Mouse (Mus musculus): ENCODE results near the gene 4932415D10Rik.

4932415D10Rik gene

GRCm38 (mm10) chr10:82316482-82316881 is at the start of gene 4932415D10Rik:
Gene 4932415D10Rik, minus strand, starts transcription at chr10:82316582.
- DNase-seq: no peak

DNA sequence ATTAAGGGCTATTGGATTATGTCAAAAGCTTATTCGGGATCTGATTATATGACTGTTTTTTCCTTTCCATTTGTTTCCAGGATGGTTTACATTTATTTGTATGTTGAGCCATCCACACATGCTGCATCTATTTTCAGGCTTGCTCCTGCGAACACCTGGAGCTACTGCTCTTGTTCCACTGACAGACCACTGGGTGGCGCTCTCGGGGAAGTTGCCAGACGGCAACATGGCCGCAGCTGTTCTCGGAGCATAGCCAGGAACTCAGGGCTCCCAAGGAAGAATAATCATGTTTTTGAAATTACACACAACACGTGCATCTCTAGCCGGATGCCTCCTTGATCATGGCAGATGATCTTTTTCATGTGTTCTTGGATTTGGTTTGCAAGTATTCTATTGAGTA is 45.5 kb upstream of the 4932415D10Rik start:
- DNase-seq: no peak

DNA sequence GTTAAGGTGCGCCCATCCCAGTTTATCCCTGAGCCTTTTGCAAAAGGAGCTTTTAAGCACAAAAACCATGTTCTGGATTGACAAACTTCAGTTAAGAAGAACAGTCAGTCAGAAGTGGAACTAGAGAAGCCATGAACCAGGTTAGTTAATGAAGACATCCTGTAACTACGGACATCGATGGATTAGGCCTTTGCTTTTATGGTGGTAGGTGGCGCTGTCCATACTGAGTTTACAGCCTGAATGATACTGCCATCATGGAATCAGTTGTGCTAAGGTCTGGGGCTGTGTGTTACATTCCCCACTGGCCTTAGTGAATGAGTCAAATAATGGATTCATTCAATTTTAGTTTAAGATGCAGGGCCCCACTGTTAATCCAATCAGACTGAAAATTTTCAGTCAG is 39.0 kb upstream of the 4932415D10Rik start:
- no peak for DNase-seq

DNA sequence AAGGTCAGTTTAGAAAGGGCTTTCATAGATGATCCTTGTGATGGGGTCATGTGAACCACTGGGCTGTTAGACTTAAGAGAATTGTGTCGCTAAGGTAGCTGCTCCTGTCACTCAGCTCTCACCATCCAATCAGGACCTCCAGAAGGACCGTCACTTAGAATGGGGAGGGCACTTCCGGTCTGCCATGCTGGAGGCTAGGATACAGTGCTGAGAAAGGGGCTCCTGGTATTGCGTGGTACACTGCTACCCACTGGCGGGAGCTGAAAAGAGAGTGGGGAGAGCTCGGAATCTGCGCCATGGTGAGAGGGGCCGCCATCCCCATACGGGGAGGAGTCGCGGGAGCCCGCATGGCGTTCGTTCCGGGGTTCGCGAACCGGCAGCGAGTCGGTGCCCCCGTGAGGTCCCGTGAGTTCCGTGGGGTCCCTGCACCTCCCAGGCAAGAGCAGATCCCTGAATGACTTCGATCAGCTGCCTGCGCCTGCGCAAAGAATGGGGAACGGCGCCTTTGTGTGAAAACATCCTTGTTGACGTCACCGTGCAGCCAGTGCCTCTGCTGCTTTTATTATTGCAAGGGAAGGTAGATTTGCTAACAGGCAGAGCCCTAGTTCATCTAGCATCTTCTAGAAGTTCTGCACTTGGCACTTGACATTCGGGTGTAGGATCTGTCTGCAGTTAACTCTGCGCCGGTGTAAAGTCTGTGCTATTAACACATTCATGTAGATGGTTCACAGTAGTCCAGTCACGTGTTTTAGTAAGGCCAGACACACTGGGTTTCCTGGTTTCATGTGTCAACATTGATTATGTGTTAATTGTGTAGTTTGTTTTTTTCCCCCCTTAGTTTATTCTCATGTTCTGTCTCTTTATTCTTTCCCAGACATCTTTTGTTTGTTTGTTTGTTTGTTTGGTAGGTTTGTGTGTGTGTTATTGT is 38.0 kb upstream of the 4932415D10Rik start, which contains the start of gene Gm4924:
TSS of gene Gm4924 (plus strand) at position 173 of the 928 bp plus-strand sequence.
- peak; percentile 88 for DNase-seq

DNA sequence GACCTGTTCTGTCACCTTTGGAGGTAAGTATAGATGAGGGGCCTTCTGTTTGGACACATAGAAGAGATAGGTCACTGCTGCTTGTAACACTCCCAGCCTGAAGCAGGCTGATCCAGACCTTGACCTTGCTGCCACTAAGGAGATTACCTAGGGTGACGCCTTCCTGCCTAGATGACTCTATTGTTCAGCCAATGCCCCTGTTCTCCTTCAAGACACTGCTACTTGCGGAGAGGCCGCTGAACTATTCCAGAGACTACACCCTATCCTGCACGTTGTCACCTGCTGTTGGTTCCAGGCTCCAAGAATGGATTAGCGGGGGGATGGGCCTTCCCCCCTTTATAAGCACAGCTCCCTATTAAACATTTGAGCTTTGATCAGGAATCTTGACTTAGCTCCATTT is 13.4 kb upstream of the 4932415D10Rik start:
- DNase-seq: no peak

DNA sequence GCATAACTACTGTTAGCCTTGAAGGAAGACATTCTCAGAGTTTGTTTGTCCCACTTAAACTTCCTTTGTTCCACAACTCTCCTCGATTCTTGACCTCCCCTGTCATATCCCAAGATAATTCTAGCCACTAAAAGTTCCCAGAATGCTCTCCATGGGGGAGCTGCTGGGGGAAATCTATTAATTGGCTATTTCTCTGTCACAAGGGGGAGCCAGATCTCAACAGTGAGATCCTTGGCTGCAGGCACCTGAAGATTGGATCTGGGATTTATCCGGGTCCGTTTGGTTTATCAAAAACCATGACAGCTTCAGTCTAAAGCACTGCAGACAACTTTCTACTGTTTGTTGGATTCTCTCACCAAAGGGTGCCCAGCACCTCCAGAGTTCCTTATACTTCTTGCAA is 3.8 kb upstream of the 4932415D10Rik start:
- no peak for DNase-seq

DNA sequence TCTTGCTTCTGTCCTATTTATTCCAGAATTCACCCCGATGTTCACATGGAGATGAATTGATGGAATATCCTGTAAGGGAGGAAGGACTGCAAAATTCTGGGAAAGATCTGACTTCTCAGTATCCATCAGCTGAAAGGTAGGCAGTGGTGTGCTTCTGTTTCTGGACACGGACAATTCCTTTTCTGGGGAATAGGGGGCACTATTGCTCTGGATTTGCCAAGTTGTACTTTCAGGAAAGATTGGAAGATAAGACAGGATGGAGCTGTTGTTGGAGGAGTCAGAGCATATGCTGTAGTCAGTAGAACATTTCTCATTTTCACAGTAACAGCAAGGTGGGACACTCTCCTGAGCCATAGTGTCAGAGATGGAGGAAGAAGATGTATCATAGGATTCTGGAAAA is 19.9 kb downstream of the 4932415D10Rik start:
- no peak for DNase-seq

GRCm38 (mm10) chr10:82257331-82257730 is 59.1 kb downstream of the 4932415D10Rik start:
- no peak for DNase-seq

DNA sequence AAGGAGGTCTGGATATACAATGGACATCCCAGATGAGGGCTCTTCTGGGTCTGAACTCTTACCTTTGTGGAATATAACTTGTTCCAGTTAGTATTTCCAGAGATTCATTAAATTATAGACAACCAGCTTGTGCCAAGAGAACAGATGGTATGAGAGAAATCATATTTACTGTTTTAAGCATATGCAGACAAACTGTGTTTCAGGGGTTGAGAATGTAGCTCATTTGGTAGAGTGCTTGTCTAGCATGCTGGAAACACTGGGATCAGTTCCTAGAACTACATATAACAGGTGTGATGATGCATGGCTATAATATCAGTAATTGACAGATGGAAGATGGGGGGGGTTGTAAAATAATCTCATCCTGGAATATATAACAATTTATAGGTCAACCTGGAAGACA is 71.4 kb downstream of the 4932415D10Rik start:
- DNase-seq: no peak

GRCm38 (mm10) chr10:82241401-82241788 is 75.0 kb downstream of the 4932415D10Rik start:
- no peak for DNase-seq

DNA sequence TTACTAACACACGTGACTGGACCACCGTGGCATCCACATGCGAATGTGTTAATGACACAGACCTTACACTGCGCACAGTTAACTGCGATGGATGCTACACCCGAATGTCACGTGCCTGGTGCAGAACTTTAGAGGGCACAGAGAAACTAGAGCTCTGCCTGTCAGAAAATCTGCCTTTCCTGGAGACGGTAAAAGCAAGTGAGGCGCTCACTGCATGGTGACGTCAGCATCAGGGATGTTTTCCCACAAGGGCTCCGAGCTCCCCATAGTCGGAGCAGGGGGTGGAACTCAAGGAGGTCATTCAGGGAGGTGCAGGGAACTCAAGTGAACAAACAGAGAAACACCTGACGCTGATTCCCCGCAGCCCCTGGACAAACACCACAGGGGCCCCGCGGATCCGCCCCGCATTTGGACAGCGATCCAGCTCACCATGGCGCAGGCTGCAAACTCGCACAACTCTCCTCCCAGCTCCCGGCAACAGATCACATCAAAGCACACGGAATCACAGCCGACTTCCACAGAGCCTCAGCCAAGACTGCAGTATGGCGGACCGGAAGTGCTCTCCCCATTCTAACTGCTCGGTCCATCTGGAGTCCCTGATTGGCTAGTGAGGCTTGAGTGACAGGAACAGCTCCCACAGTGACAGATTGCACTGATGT is 75.5 kb downstream of the 4932415D10Rik start, which contains the start of gene Zfp938:
TSS of gene Zfp938 (minus strand) at position 539 of the 659 bp plus-strand sequence.
- DNase-seq: peak; percentile 90

Data from cerebellum, adult 9-11 months (tissue).